Mouse (Mus musculus) liver, embryonic 14.5 days (tissue): ENCODE measurements at regions not wholly inside any gene's neighbourhood (a gene's known extent, or its start where the extent isn't known, plus 50 kb on each side); places are given as distances from the start of the nearest gene placed in this dataset.

ENCODE experiments used
- ATAC-seq: fragments of 200-750 bp; cut with Nextera tagmentation; 2 replicates; pipeline ENCODE4 v1.8.0; 2017; ENCODE audit warnings: moderate number of reproducible peaks, mild to moderate bottlenecking, moderate library complexity; ENCODE audit not compliant: insufficient read depth
- DNase-seq, 3 experiments: peaks; one replicate each; pipeline ENCODE4 v3.0.0-alpha.2; 2012 to 2013; ENCODE audit warnings: low read depth in 3 of 3, low spot score in 3 of 3
- H3K27ac ChIP-seq: fragments of 300-500 bp; sonication (generic); 2 replicates; pipeline ENCODE4 v1.5.1; 2014; ENCODE audit warnings: moderate library complexity, mild to moderate bottlenecking, control low read depth, inconsistent platforms
- H3K27me3 ChIP-seq: fragments of 300-500 bp; sonication (generic); 2 replicates; pipeline ENCODE4 v1.6.1; 2014; ENCODE audit warnings: mild to moderate bottlenecking, low read length, moderate library complexity; ENCODE audit not compliant: control insufficient read depth, insufficient read depth
- H3K36me3 ChIP-seq: fragments of 300-500 bp; sonication (generic); replicated peaks from 2 replicates; pipeline ENCODE4 v1.6.1; 2014; ENCODE audit warnings: low read depth; ENCODE audit not compliant: control insufficient read depth, insufficient read depth
- H3K4me1 ChIP-seq, 2 experiments: fragments of 200-500 bp in 1 of 2; fragments of 300-500 bp in 1 of 2; sonication (generic) in 1 of 2; replicated peaks; 2 replicates each; pipeline ENCODE4 v1.6.1; 2012 to 2014; ENCODE audit warnings: antibody characterized with exemption in 1 of 2, inconsistent platforms in 1 of 2, low read length in 1 of 2; ENCODE audit not compliant: control insufficient read depth in 2 of 2, insufficient read depth in 2 of 2
- H3K4me2 ChIP-seq: fragments of 300-500 bp; sonication (generic); 2 replicates; pipeline ENCODE4 v1.6.1; 2014; ENCODE audit warnings: low read depth, mild to moderate bottlenecking, control low read depth, moderate library complexity
- H3K4me3 ChIP-seq, 2 experiments: fragments of 200-500 bp in 1 of 2; fragments of 300-500 bp in 1 of 2; sonication (generic) in 1 of 2; 2 replicates each; pipeline ENCODE4 v1.5.1; 2012 to 2014; ENCODE audit warnings: low read depth in 2 of 2, low read length in 2 of 2, mild to moderate bottlenecking in 2 of 2, control low read depth in 1 of 2, inconsistent platforms in 1 of 2, moderate library complexity in 1 of 2; ENCODE audit not compliant: insufficient read depth in 1 of 2
- H3K9ac ChIP-seq: fragments of 300-500 bp; sonication (generic); replicated peaks from 2 replicates; pipeline ENCODE4 v1.6.1; 2014; ENCODE audit warnings: mild to moderate bottlenecking, control low read depth, moderate library complexity
- H3K9me3 ChIP-seq: fragments of 300-500 bp; sonication (generic); 2 replicates; pipeline ENCODE4 v1.6.1; 2016; ENCODE audit warnings: low read length, mixed read lengths; ENCODE audit not compliant: control insufficient read depth
- CTCF ChIP-seq: IDR thresholded peaks from 2 replicates; pipeline ENCODE4 v1.5.1; 2016; ENCODE audit warnings: antibody characterized with exemption, low read depth, control low read depth
- EP300 ChIP-seq: IDR thresholded peaks from 2 replicates; pipeline ENCODE4 v1.6.1; 2016; ENCODE audit warnings: antibody characterized with exemption, low read depth
- WGBS: fragments of 180-500 bp; shearing (Covaris S2); extraction: QIAGEN DNeasy Blood & Tissue Kit; methylation state at CpG from one replicate; pipeline ENCODE4 v1.1.7; 2014; ENCODE audit not compliant: insufficient replicate concordance; 5-methylcytosine and 5-hydroxymethylcytosine counted together

DNA sequence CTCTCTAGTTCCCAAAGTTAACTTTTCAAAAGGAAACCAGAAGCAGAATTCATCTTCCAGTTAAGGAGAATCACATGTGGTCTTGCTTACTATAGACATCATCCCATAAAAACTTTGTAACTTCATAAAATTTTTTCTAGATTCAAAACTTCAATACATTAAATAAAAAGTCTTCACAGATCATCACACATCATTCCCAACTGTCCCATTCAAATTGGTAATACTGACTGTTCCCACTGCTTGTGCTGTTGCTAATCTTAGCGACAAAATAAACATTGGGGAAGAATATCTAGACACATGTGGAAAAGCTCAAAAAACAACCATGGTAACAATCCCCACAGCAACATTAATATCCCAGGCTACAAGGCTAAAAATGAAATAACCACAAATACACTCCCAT is 210.0 kb upstream of the Lrrn1 start:
- H3K4me1 ChIP-seq = no peaks in the 10 kb centered on the region
- no peak for ATAC-seq
- H3K27ac ChIP-seq = no peak overlapping the region
- H3K4me2 ChIP-seq = no peak overlapping the region
- WGBS = 51% methylated on average over 1 of the region's 1 CpGs
- DNase-seq = no peak
- H3K27me3 ChIP-seq = no peaks in the 10 kb centered on the region
- H3K4me3 ChIP-seq = no peak overlapping the region
- no peaks in the 10 kb centered on the region for H3K9me3 ChIP-seq
- no peaks in the 10 kb centered on the region for H3K36me3 ChIP-seq
- H3K9ac ChIP-seq = no peak overlapping the region
- TF ChIP-seq EP300 = no peak
- TF ChIP-seq CTCF = no peak

DNA sequence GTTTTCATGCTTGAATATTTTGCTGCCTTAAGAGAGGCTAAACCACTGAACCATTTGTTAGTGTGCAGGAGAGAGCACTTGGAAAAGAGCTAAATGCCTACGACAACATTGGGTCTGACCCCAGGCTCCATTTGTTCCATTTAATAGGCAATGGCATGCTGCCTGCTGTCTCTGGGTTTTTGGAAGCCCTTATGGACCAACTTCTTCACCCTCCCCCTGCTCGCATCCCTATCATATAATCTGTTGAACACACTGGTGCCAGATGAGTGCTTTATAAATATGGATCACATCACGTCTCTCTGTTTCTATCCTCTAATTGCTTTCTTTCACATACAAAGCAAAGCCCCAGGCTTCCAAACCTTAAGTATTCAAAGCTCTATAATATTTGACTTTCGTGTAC is 179.1 kb upstream of the Lrrn1 start:
- H3K4me1 ChIP-seq = no peaks in the 10 kb centered on the region
- DNase-seq (no peak), ATAC-seq (no peak)
- H3K4me3 ChIP-seq = no peak overlapping the region
- H3K27me3 ChIP-seq = no peaks in the 10 kb centered on the region
- H3K27ac ChIP-seq = no peak overlapping the region
- no peaks in the 10 kb centered on the region for H3K36me3 ChIP-seq
- no peaks in the 10 kb centered on the region for H3K9me3 ChIP-seq
- 52% methylated on average over 4 of the region's 4 CpGs for WGBS
- no peak overlapping the region for H3K4me2 ChIP-seq
- H3K9ac ChIP-seq = no peak overlapping the region
- TF ChIP-seq CTCF = no peak
- no peak for TF ChIP-seq EP300

DNA sequence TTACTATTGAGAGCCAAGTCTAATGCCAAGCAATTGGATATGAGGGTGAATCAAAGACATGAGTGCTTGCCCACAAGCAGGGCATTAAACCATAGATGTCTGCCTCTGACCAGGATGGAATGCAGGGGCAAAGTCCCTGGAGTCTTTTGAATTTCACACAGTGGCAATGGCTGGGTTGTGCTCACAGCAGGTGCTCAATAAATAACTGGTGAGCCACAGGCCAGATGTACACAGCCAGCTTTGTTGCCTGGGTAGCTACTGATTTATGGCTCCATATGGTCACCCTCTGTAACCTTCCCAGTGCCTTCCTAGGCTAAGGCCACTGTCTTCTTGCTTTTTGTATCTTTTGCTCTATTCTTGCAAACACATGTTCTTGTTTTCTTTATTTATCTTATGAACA is 154.3 kb upstream of the Lrrn1 start:
- Histone ChIP-seq H3K9ac (no peak overlapping the region), H3K4me1 (no peaks in the 10 kb centered on the region), H3K4me2 (no peak overlapping the region), H3K27ac (no peak overlapping the region), H3K4me3 (no peak overlapping the region), H3K36me3 (no peaks in the 10 kb centered on the region), H3K27me3 (no peaks in the 10 kb centered on the region), H3K9me3 (no peaks in the 10 kb centered on the region)
- no peak for ATAC-seq
- TF ChIP-seq EP300 (no peak), CTCF (no peak)
- no peak for DNase-seq

DNA sequence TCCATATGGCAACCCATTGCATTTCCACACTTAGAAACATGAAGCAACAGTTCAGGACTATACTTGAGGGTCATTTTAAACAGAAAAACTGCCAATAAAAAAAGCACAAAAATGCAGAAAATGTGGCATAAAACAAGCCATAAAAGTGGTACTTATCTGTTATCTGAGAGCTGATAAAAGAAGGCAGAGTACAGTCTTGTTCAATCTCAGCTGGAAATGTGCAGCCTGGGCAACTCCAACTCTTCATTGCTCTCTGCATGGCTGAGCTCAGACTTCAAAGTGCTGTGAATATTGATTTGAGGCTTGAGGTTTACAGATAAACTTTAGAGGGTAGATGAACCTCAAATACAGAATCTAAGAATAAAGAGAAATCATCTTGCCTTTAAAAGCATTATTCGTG is 151.1 kb upstream of the Lrrn1 start:
- Histone ChIP-seq H3K27me3 (no peaks in the 10 kb centered on the region), H3K9ac (no peak overlapping the region), H3K36me3 (no peaks in the 10 kb centered on the region), H3K4me2 (no peak overlapping the region), H3K4me1 (no peaks in the 10 kb centered on the region), H3K9me3 (no peaks in the 10 kb centered on the region), H3K4me3 (no peak overlapping the region), H3K27ac (no peak overlapping the region)
- no peak for ATAC-seq
- 68% methylated on average over 1 of the region's 1 CpGs for WGBS
- no peak for DNase-seq
- TF ChIP-seq CTCF = no peak
- TF ChIP-seq EP300 = no peak

DNA sequence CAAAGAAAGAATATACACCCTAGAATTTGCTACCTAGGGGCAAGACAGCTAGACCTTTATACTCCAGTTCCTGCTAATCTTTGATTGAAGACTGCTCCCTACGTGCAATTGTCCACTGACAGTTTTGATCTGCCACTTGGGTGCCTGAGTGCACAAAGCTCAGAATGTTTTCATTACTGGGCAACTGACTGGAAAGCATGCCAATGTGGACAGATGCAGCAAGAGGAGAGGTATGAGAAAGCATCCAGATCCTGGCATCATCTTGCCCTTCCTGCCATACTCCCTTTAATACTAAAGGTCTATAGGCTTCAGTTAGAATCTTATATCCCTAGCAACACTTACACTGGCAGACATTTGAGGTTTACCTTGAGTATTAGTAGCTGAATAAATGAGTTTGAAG is 148.9 kb upstream of the Lrrn1 start:
- no peak for ATAC-seq
- no peak overlapping the region for H3K9ac ChIP-seq
- H3K36me3 ChIP-seq = no peaks in the 10 kb centered on the region
- no peak overlapping the region for H3K4me3 ChIP-seq
- TF ChIP-seq EP300 = no peak
- no peak for TF ChIP-seq CTCF
- H3K9me3 ChIP-seq = no peaks in the 10 kb centered on the region
- no peak overlapping the region for H3K4me2 ChIP-seq
- H3K4me1 ChIP-seq = no peaks in the 10 kb centered on the region
- 59% methylated on average over 1 of the region's 1 CpGs for WGBS
- H3K27ac ChIP-seq = no peak overlapping the region
- DNase-seq = no peak
- no peaks in the 10 kb centered on the region for H3K27me3 ChIP-seq
